Mouse (Mus musculus): Measurements from ENCODE around the gene Adgrg3.

GRCm38 (mm10) chr8:95016684-95017083, 808 bp upstream of the Adgrg3 start:
- TF ChIP-seq ZC3H11A (IDR thresholded peaks at IDR 0.05; ENCODE audit: borderline replicate concordance, low read depth, low read length) (no peak), MAFK (IDR thresholded peaks at IDR 0.05; ENCODE audit: insufficient read depth, low read depth, low read length) (no peak), CHD2 (IDR thresholded peaks at IDR 0.05; ENCODE audit: low read depth, low read length) (no peak), HCFC1 (IDR thresholded peaks at IDR 0.05; ENCODE audit: borderline replicate concordance, insufficient read depth, low read length) (no peak), ZNF384 (IDR thresholded peaks at IDR 0.05; ENCODE audit: low read depth, low read length) (no peak)
